Mouse (Mus musculus): ENCODE results near the gene Aagab.

GRCm38 (mm10) chr9:63568808-63569207 is 33.7 kb upstream of the Aagab start:
- no peak for TF ChIP-seq CTCF (IDR thresholded peaks at IDR 0.05; ENCODE audit: low read depth)
- no peak for TF ChIP-seq EP300 (IDR thresholded peaks at IDR 0.05; ENCODE audit: low read depth)

Measured in liver, postnatal 0 days (tissue).